Mouse (Mus musculus) kidney, postnatal 25 days (tissue): ENCODE data around the gene Ccng2.

ENCODE experiments used
- DNase-seq, 2 experiments: peaks; one replicate each; pipeline ENCODE4 v3.0.0; 2021; ENCODE audit warnings: mixed read lengths in 2 of 2

The Ccng2 gene

DNA sequence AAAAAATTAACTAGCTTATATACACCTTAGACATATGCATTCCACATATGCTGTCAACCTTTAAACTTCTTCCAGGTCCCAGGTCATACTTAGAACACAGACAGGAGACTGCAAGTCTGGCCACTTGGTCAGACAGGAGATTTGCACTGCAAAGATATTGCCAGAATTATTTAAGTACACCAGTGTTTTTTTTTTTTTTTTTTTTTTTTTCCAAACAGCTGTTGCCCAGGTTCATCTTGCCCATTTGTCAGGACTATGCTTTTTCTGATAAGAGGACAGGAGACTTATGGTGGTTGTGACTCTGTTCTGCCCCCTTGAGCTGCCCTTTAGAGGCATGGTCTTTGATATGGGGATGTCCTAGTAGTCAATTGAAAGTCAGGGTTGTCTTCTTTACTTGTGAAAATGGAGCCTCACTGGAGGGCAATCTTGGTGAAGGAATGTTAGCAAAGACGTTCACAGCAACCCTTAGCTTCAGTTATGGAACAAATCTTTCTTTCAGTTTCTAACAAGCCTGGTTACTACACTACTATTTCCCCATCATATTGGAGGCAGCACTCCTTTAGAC is 2.8 kb upstream of the Ccng2 start:
- DNase-seq: no peak

DNA sequence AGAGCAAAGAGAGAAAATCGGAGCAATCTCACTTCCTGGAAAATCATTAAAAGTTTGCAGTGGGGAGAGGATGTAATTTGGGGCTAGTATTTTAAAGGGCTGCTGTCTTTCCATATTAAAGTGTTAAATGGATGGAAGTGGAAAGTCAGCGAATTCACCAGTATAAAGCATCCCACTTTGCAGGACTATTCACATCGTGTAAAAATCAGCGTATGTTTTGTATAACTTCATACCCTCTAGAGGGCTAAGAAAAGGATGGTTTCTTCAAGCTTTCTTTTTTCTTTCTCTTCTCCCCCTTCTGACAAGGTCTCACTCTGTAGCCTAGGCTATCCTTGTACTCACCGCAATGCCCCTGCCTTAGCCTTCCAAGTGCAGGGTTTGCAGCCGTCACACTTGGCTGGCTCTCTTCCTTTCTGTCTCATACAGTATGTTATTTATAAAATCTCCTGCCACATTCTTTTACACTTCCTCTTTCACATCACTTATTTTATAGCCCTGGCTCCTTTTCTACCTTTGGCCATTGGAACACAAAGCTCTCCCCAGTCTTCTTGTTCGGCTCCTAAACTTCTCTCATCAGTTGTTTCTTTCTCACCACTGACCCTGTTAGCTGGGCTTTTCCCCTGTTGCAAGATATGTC is 1.8 kb upstream of the Ccng2 start:
- peak in 1 of 2 experiments; percentile 13 for DNase-seq

- peak; percentile 49 to 65 for DNase-seq
Measured at GRCm38 (mm10) chr5:93265801-93266580, 1.1 kb upstream of the Ccng2 start.

- peak; percentile 80 to 90 for DNase-seq
Measured at GRCm38 (mm10) chr5:93267851-93268606, 972 bp downstream of the Ccng2 start.

- DNase-seq: no peak
Measured at GRCm38 (mm10) chr5:93270095-93270494, 3.0 kb downstream of the Ccng2 start.

DNA sequence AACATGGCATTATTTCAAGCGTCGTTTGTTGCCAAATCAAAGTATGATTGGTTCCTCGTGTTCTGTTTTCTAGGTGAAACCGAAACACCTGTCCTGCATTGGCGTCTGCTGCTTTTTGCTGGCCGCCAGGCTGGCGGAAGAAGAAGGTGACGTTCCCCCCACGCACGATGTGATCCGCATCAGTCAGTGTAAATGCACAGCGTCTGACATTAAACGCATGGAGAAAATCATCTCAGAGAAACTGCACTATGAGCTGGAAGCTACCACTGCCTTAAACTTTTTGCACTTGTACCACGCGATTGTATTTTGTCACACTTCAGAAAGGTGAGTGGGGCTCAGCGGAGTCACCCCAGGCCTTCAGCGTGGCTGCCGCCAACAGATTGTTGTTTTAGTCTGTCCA is 3.7 kb downstream of the Ccng2 start:
- DNase-seq: no peak

DNA sequence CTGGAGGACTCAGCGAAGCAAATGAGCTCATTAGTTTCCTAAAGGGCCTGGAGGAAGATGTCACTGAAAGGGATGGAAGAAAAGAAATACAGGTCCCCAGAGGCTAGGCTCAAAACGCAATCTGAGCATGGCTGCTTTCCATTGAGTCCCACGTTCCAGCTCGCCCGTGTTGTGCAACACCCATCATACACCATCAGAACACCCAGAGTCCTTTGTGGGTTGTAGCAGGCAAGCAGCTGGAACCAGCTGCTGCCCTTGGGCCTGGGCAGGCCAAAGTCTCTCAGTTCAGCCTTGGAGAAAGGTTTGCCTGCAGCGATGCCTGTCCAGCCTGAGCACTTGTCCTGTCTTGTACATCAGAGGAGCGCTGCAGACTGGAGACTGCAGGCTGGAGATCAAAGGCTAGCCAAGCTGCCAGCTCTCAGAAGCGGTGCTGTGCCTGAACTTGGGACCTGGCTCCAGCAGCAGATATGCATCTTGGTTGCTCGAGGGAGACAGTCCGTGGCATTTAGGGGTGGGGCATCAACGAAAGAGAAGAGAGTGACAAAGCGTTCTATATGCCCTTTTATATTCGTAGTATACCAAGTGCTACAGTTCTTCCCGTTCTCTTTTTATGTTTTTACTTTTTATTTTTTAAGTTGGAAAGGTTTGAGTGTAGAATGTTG is 15.5 kb downstream of the Ccng2 start:
- DNase-seq: peak; percentile 48 to 79

DNA sequence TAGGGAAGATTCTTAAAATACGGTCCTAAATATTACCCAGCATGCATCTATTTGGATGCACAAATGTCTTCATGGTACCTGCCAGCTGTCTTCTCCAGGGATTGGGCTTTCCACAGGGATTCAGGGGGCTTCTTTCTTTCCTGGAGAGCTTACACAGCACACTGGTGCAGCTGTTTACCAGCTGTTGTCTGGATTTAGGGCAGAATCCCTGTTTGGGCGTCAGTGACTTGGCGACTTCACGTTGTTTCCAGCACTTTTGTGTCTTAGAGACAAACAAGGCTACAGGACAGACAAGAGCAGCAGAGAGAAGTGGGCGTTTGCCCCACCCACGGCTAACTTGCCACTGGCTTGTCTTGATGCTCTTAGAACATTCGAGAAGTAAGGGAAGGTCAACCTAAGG is 16.1 kb downstream of the Ccng2 start:
- no peak for DNase-seq

DNA sequence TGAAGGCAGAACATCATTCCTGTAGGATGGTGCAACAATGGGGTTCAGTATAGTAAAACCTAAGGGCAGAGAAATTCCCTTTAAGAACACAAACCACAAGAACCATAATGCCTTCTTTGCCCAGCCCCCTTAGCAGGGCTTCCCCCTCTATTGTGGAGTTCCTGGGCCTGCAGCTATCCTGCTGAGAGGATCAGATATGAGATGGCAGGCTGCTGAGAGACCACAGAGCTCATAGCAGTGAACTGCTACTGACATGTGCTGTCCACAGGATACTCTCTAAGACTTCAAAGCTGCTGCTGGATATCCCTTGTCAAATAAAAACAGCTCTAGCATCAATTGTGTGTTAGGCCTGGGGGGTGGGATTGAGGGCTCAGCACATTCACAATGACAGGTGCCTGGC is 21.5 kb downstream of the Ccng2 start:
- DNase-seq: no peak

GRCm38 (mm10) chr5:93290282-93290681 is 23.2 kb downstream of the Ccng2 start:
- no peak for DNase-seq

GRCm38 (mm10) chr5:93296341-93296746 is 29.3 kb downstream of the Ccng2 start:
- peak; percentile 49 to 50 for DNase-seq

DNA sequence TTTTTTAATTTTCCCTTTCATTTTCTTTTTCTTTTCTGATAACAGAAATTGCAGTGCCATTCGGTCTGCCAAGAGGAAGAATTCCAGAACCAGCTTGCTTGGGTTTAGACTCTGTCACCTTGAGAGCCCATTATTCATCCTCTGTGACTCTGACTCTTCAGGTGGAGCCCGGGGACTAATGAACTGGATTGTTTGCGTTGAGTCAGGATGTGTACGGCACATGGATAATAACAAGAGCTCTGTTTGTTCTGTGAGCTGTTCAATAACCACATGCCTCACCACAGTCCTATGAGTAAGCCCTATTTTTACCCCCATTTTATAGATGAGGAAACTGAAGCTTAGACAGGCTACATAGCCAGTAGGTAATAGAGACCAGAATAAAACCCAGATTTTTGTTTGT is 29.7 kb downstream of the Ccng2 start:
- DNase-seq: no peak

DNA sequence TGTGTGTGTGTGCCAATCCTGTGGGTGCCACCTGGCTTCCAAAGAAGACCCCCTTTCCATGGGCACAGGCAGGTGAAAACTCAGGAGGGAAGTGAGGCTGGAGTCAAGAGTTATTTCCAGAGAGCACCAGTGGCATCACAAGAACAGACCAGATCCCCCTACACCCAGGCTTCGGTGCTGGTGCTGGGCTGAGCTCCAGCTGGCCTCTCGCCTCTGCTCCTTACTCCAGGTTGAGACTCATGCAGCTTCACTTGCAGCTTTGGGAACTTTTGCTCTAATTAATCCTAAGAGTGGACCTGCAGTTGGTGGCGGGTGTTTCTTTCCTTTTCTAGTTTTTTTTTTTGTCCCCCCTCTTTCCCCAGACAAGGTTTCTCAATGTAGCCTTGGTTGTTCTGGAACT is 30.3 kb downstream of the Ccng2 start:
- no peak for DNase-seq

DNA sequence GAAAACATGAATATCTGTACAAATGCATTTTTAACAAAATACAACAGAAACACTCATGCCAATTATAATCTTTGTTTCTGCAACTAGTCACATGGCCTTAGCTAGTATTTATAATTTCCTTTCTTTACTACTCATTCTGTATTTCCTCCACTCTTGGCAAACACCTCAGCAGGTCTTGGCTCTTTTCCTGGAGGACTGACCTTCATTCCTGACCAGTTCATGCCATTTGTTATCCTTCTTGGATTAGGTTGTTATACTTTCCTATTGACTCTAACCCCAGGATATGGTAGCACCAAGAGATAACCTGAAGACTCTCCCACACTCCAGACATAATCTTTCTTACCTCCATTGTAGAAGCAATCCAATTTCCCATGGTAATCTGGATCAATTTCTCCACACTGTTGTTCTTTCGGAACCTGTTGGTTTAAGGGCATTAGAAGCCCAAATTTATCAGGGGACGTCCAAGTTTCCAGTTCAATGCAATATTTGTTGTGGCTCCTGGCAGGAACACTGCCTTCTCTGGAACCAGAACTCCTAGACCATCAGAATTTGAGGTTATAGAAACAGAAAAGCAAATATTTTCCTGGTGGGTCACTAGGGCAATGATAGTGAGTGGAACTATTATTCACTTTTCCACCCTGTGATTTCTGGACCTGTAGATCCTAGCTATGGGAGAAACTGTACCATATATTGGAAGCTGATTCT is 38.2 kb downstream of the Ccng2 start:
- DNase-seq: no peak

- DNase-seq: no peak
Measured at GRCm38 (mm10) chr5:93308909-93309308, 41.9 kb downstream of the Ccng2 start.

DNA sequence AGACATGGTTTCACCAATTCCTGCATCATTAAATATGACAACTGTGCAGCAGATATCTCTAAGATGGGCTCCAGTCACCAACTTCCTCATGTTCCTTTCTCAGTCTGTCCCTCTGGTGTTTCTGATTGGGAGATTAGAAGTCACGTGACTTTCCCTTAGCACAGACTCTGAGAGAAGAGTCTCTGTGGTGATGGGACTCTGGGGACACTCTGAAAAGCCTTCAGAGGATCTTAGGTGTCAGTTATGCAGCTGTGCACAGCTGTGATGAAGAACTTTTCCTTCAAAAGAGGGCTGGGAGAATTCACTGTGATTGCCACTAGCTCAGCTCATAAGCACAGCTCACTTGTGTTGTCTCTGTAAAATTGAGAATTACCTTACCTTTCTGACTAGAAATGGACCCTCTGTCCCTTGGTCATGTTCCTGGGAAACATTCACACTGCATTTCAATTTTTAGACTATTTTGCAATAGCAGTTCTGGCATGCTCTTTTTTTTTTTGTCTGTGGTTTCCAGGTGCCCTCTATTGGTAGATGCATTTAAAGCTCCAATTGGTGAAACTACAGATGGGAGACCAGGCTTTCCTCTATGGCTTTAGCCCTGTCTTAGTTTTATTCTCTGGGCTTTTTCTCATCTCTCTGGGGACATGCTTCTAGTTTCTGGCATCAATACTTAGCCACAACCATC is 56.4 kb downstream of the Ccng2 start:
- no peak for DNase-seq
